Mouse (Mus musculus) cerebellum, adult 2 months (tissue): Measurements from ENCODE around the gene Ubac2.

Experiments
- CTCF ChIP-seq: fragments of 200-500 bp; IDR thresholded peaks from 2 replicates; pipeline ENCODE4 v1.5.1; 2011; ENCODE audit warnings: low read depth, mild to moderate bottlenecking, control low read depth, low read length, moderate library complexity, borderline replicate concordance; ENCODE audit not compliant: insufficient read depth
- POLR2A ChIP-seq: fragments of 200-500 bp; IDR thresholded peaks from 2 replicates; pipeline ENCODE4 v1.6.1; 2011; ENCODE audit warnings: low read length, control low read depth, borderline replicate concordance; ENCODE audit not compliant: insufficient read depth

- TF ChIP-seq CTCF (no peak), POLR2A (no peak)
These were observed 20.7 kb downstream of the Ubac2 start for GRCm38 (mm10) chr14:121899071-121899470.
